ENCODE assay signal across 8 mouse cellular contexts in genomic region chr2:144101463-144101961, GRCm38 (mm10).
DNase-seq lines count a peak whose midpoint lies in the region; ATAC-seq lines count a peak whose summit lies in the region.
"Had no signal": no experiment of that assay in that cellular context is flagged by ENCODE, and none has a peak within 500 bp of the region (broad histone marks: within the 10 kb centered on the region; RNA-seq: fewer than 3 reads in every experiment).

No protein-coding gene starts in this region.

- 17% methylated on average over 13 of the region's 13 CpGs for WGBS in forebrain, embryonic 14.5 days
- 26% methylated on average over 13 of the region's 13 CpGs for WGBS in hindbrain, embryonic 16.5 days

- no peaks in the 10 kb centered on the region for H3K27me3 ChIP-seq in forebrain, embryonic 14.5 days (replicated peaks; ENCODE audit: control insufficient read depth, insufficient read depth, low read length)
- no peaks in the 10 kb centered on the region for H3K27me3 ChIP-seq in hindbrain, embryonic 16.5 days (replicated peaks; ENCODE audit: control insufficient read depth, insufficient read depth, low read length)

- 0 out of 2 replicates have a peak overlapping the region, but pooled peaks have one; percentile 7 for H3K4me2 ChIP-seq in forebrain, embryonic 14.5 days (ENCODE audit: low read length)
- no peak overlapping the region; the same call in 1 of the 2 replicates for H3K4me2 ChIP-seq in hindbrain, embryonic 16.5 days (ENCODE audit: low read length)

- H3K4me3 ChIP-seq in forebrain, embryonic 14.5 days (ENCODE audit: low read depth, low read length): no peak overlapping the region
- no peak overlapping the region for H3K4me3 ChIP-seq in hindbrain, embryonic 16.5 days (ENCODE audit: low read length)

- H3K36me3 ChIP-seq in forebrain, embryonic 14.5 days (ENCODE audit: control insufficient read depth, insufficient read depth, low read length): no peaks in the 10 kb centered on the region
- H3K36me3 ChIP-seq in hindbrain, embryonic 16.5 days (ENCODE audit: control insufficient read depth, insufficient read depth, low read length): no peaks in the 10 kb centered on the region

- H3K9me3 ChIP-seq in forebrain, embryonic 14.5 days (replicated peaks; ENCODE audit: control insufficient read depth, low read length): no peaks in the 10 kb centered on the region
- H3K9me3 ChIP-seq in hindbrain, embryonic 16.5 days (ENCODE audit: control insufficient read depth, low read length): no peaks in the 10 kb centered on the region

- H3K4me1 ChIP-seq in forebrain, embryonic 14.5 days (ENCODE audit: control insufficient read depth, insufficient read depth, low read length): peaks cover 4% of the 10 kb centered on the region; the same call in 1 of the 2 replicates
- H3K4me1 ChIP-seq in hindbrain, embryonic 16.5 days (ENCODE audit: control insufficient read depth, insufficient read depth, low read depth, low read length): peaks cover 5% of the 10 kb centered on the region; the same call in 1 of the 2 replicates

- peak; percentile 21 for DNase-seq in lung, postnatal 36 days
- no peak for DNase-seq in lung, postnatal 25 days (ENCODE audit: low spot score)
- peak; percentile 49 for DNase-seq in forebrain, embryonic 14.5 days (ENCODE audit: low spot score)
- DNase-seq in retina, postnatal 1 day: peak; percentile 60
- no peak for DNase-seq in testis, postnatal 10 days (ENCODE audit: low spot score)
- no peak for DNase-seq in T-cell, adult 2 months (ENCODE audit: low spot score)
- DNase-seq: thymus, postnatal 4 days had no signal

- ATAC-seq in forebrain, embryonic 14.5 days: peak; percentile 78
- ATAC-seq in hindbrain, embryonic 16.5 days: peak; percentile 65; the same call in 1 of the 2 replicates

- H3K9ac ChIP-seq in forebrain, embryonic 14.5 days (ENCODE audit: low read length): 0 out of 2 replicates have a peak overlapping the region, but pooled peaks have one; percentile 21
- no peak overlapping the region for H3K9ac ChIP-seq in hindbrain, embryonic 16.5 days (ENCODE audit: low read depth, low read length)

- peak overlapping the region; percentile 39; the same call in 1 of the 2 replicates for H3K27ac ChIP-seq in forebrain, embryonic 14.5 days (ENCODE audit: low read depth, low read length)
- peak overlapping the region; percentile 36; the same call in 1 of the 2 replicates for H3K27ac ChIP-seq in hindbrain, embryonic 16.5 days (ENCODE audit: low read depth, low read length)

Comparison
In these comparisons a context has a peak if more than half of its experiments do, and no peak if none do; other contexts are left out.
1. DNase-seq: peak in lung, postnatal 36 days (single experiment), forebrain, embryonic 14.5 days (single experiment) and retina, postnatal 1 day (single experiment); none in lung, postnatal 25 days (single experiment), testis, postnatal 10 days (single experiment) and T-cell, adult 2 months (single experiment).